Mouse (Mus musculus) liver, adult 2 months (tissue): ENCODE measurements around the gene Hoxa5. TPM values are rescaled to one million over a fixed set of nuclear protein-coding genes. Genes with fewer than 3 reads are reported as not detected.
A peak's percentile ranks its signal among the peaks of the same experiment; 100 is the strongest.

Source experiments
- DNase-seq: peaks from one replicate; pipeline ENCODE4 v3.0.0-alpha.2; 2011; ENCODE audit warnings: low read depth, low spot score; ENCODE audit errors: extremely low read depth
- H3K27ac ChIP-seq: fragments of 200-500 bp; replicated peaks from 2 replicates; pipeline ENCODE4 v1.5.1; 2012; ENCODE audit warnings: low read depth, mild to moderate bottlenecking, control low read depth, inconsistent platforms, low read length; ENCODE audit not compliant: insufficient read depth
- H3K27me3 ChIP-seq: fragments of 200-500 bp; 2 replicates; pipeline ENCODE4 v1.6.1; 2012; ENCODE audit warnings: mild to moderate bottlenecking, moderate library complexity, low read length, inconsistent platforms; ENCODE audit not compliant: control insufficient read depth, insufficient read depth
- H3K36me3 ChIP-seq: fragments of 200-500 bp; 2 replicates; pipeline ENCODE4 v1.6.1; 2012; ENCODE audit warnings: low read length, inconsistent platforms; ENCODE audit not compliant: control insufficient read depth, insufficient read depth
- H3K4me1 ChIP-seq: fragments of 200-500 bp; 2 replicates; pipeline ENCODE4 v1.6.1; 2011; ENCODE audit warnings: low read length; ENCODE audit not compliant: control insufficient read depth, insufficient read depth
- H3K4me3 ChIP-seq: fragments of 200-500 bp; 2 replicates; pipeline ENCODE4 v1.5.1; 2011; ENCODE audit warnings: low read depth, mild to moderate bottlenecking, control low read depth, low read length, moderate library complexity; ENCODE audit not compliant: insufficient read depth
- H3K79me2 ChIP-seq: fragments of 200-500 bp; 2 replicates; pipeline ENCODE4 v1.6.1; 2012; ENCODE audit warnings: inconsistent platforms, mild to moderate bottlenecking, low read length, moderate library complexity; ENCODE audit not compliant: control insufficient read depth, insufficient read depth
- H3K9ac ChIP-seq: fragments of 200-500 bp; 2 replicates; pipeline ENCODE4 v1.6.1; 2012; ENCODE audit warnings: low read depth, mild to moderate bottlenecking, control low read depth, inconsistent platforms, low read length
- CTCF ChIP-seq: fragments of 200-500 bp; IDR thresholded peaks from 2 replicates; pipeline ENCODE4 v1.5.1; 2011; ENCODE audit warnings: low read depth, low read length, control low read depth
- POLR2A ChIP-seq: fragments of 200-500 bp; IDR thresholded peaks from 2 replicates; pipeline ENCODE4 v1.6.1; 2011; ENCODE audit warnings: low read length, control low read depth; ENCODE audit not compliant: insufficient read depth; ENCODE audit errors: extremely low read depth
- WGBS: fragments of 180-500 bp; shearing (Covaris S2); methylation state at CpG from one replicate; pipeline ENCODE4 v1.1.7; 2018; 5-methylcytosine and 5-hydroxymethylcytosine counted together
- polyA plus RNA-seq: library from polyadenylated mRNA; depleted of rRNA; stranded (reverse); fragments of >200 nt; gene quantifications from 2 replicates; pipeline ENCODE4 v1.2.3, GENCODE M21; 2012
- total RNA-seq: library from RNA; depleted of rRNA; stranded (reverse); fragments of >200 nt; gene quantifications from 2 replicates; pipeline ENCODE4 v1.2.3, GENCODE M21; 2014

Gene Hoxa5
- total and polyA plus RNA-seq, 2 experiments: 0.16 to 0.28 TPM

DNA sequence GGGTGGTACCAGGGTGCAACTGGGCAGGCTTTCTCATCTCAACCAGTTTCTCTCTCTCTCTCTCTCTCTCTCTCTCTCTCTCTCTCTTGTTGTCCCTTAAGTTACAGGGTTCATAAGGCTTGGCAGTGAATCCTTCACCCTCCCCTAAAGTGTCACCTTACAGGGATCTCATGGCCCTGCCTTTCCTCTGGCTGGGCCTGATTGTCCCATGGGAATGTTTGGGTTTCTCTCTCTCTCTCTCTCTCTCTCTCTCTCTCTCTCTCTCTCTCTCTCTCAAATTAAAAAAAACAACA lies 3.2 kb upstream of the Hoxa5 start:
- no peak overlapping the region for H3K4me3 ChIP-seq
- no peak overlapping the region for H3K27ac ChIP-seq
- no peaks in the 10 kb centered on the region for H3K79me2 ChIP-seq
- no peak for TF ChIP-seq POLR2A
- no peak for TF ChIP-seq CTCF
- no peaks in the 10 kb centered on the region; the same call in 1 of the 2 replicates for H3K4me1 ChIP-seq
- H3K27me3 ChIP-seq: peaks cover 48% of the 10 kb centered on the region
- no peak for DNase-seq
- no peaks in the 10 kb centered on the region for H3K36me3 ChIP-seq
- H3K9ac ChIP-seq: no peak overlapping the region

- H3K27ac ChIP-seq: no peak overlapping the region
- no peaks in the 10 kb centered on the region for H3K36me3 ChIP-seq
- 28% methylated on average over 4 of the region's 4 CpGs for WGBS
- peaks cover 47% of the 10 kb centered on the region for H3K27me3 ChIP-seq
- no peaks in the 10 kb centered on the region; the same call in 1 of the 2 replicates for H3K4me1 ChIP-seq
- no peak overlapping the region for H3K9ac ChIP-seq
- H3K4me3 ChIP-seq: no peak overlapping the region
- DNase-seq: no peak
- no peaks in the 10 kb centered on the region for H3K79me2 ChIP-seq
- no peak for TF ChIP-seq POLR2A
- no peak for TF ChIP-seq CTCF
Measured at GRCm38 (mm10) chr6:52206882-52207683, 2.7 kb upstream of the Hoxa5 start.

- DNase-seq: no peak
- 21% methylated on average over 55 of the region's 55 CpGs for WGBS
Measured at GRCm38 (mm10) chr6:52205638-52206621, 1.5 kb upstream of the Hoxa5 start.

GRCm38 (mm10) chr6:52205221-52205620 lies 834 bp upstream of the Hoxa5 start:
- Histone ChIP-seq H3K27me3 (peaks cover 36% of the 10 kb centered on the region), H3K9ac (no peak overlapping the region), H3K36me3 (no peaks in the 10 kb centered on the region), H3K4me1 (no peaks in the 10 kb centered on the region; the same call in 1 of the 2 replicates), H3K4me3 (no peak overlapping the region), H3K27ac (no peak overlapping the region), H3K79me2 (no peaks in the 10 kb centered on the region)
- TF ChIP-seq POLR2A (no peak), CTCF (no peak)
- no peak for DNase-seq
- 25% methylated on average over 14 of the region's 14 CpGs for WGBS

More at GRCm38 (mm10) chr6:52205638-52206621, 1.5 kb upstream of the Hoxa5 start:
- no peaks in the 10 kb centered on the region; the same call in 1 of the 2 replicates for H3K4me1 ChIP-seq
- TF ChIP-seq CTCF (no peak), POLR2A (no peak)
- H3K36me3 ChIP-seq: no peaks in the 10 kb centered on the region
- H3K4me3 ChIP-seq: no peak overlapping the region
- H3K27me3 ChIP-seq: peaks cover 37% of the 10 kb centered on the region
- no peak overlapping the region for H3K9ac ChIP-seq
- no peak overlapping the region for H3K27ac ChIP-seq
- no peaks in the 10 kb centered on the region for H3K79me2 ChIP-seq

DNA sequence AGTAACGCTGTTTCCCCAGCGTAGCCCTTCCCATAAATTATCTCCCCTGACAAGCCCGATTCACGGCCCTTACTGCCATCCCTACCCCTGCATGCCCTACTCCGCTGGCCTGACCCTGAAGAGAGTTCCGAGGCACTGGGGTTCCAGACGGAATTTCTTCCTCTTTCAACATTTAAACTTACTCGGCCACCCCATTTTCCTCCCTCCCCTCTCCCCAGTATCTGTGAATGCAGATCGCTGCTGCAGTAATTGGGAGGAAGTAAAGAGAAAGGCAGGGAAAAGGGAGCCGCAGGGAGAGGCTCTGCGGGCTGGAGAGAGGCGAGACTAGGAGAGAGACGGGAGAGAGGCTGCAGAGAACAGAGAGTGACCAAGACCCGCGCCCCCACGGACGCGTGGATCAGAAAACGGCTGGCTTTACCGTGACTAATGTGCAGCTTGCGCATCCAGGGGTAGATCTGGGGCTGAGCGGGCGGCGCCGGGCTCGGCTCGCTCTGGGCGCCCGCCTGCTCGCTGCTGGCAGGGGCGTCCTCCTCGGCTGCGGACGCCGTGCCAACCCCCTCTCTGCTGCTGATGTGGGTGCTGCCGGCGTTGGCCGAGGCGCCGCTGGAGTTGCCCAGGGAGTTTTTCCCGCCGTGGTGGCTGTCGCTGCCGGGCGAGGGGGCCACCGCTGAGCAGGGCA lies 877 bp downstream of the Hoxa5 start:
- peaks cover 32% of the 10 kb centered on the region for H3K27me3 ChIP-seq
- H3K4me3 ChIP-seq: peak overlapping the region; percentile 60
- WGBS: 4% methylated on average over 35 of the region's 46 CpGs
- no peaks in the 10 kb centered on the region for H3K79me2 ChIP-seq
- peak overlapping the region; percentile 74 for H3K9ac ChIP-seq
- no peaks in the 10 kb centered on the region for H3K36me3 ChIP-seq
- peak overlapping the region; percentile 26 for H3K27ac ChIP-seq
- no peaks in the 10 kb centered on the region; the same call in 1 of the 2 replicates for H3K4me1 ChIP-seq
- no peak for DNase-seq
- no peak for TF ChIP-seq POLR2A
- no peak for TF ChIP-seq CTCF
